Mouse (Mus musculus): Measurements from ENCODE around the gene E130308A19Rik. TPM values are rescaled to one million over a fixed set of nuclear protein-coding genes. Genes with fewer than 3 reads are reported as not detected.

Gene E130308A19Rik
- polyA plus RNA-seq, 1 experiment from 2014 or later, result 35.2 TPM

- H3K4me2 ChIP-seq, result no peak overlapping the region
- H3K9me3 ChIP-seq, result no peaks in the 10 kb centered on the region
- H3K36me3 ChIP-seq, result peaks cover 13% of the 10 kb centered on the region
- no peak overlapping the region for H3K27ac ChIP-seq
- ATAC-seq (ENCODE audit: insufficient number of reproducible peaks, insufficient read depth, low FRiP score, low TSS enrichment, low read depth), result no peak
- no peak overlapping the region for H3K4me3 ChIP-seq (replicated peaks)
- no peak overlapping the region for H3K9ac ChIP-seq (replicated peaks)
- no peaks in the 10 kb centered on the region for H3K27me3 ChIP-seq
- peaks cover 3% of the 10 kb centered on the region; the same call in 1 of the 2 replicates for H3K4me1 ChIP-seq (replicated peaks)
- 84% methylated on average over 4 of the region's 4 CpGs for WGBS
Observed at GRCm38 (mm10) chr4:59686716-59687115, 60.7 kb downstream of the E130308A19Rik start.

- no peak for ATAC-seq (ENCODE audit: insufficient number of reproducible peaks, insufficient read depth, low FRiP score, low TSS enrichment, low read depth)
- no peaks in the 10 kb centered on the region for H3K4me1 ChIP-seq (replicated peaks)
- no peak overlapping the region for H3K4me2 ChIP-seq
- H3K27me3 ChIP-seq, result no peaks in the 10 kb centered on the region
- H3K9ac ChIP-seq (replicated peaks), result no peak overlapping the region
- H3K36me3 ChIP-seq, result peaks cover 13% of the 10 kb centered on the region
- no peak overlapping the region for H3K27ac ChIP-seq
- no peak overlapping the region for H3K4me3 ChIP-seq (replicated peaks)
- 89% methylated on average over 4 of the region's 4 CpGs for WGBS
- no peaks in the 10 kb centered on the region for H3K9me3 ChIP-seq
Observed at GRCm38 (mm10) chr4:59689055-59689454, 63.0 kb downstream of the E130308A19Rik start.

- Histone ChIP-seq H3K9ac (replicated peaks) (no peak overlapping the region), H3K4me3 (replicated peaks) (no peak overlapping the region), H3K9me3 (no peaks in the 10 kb centered on the region), H3K27me3 (no peaks in the 10 kb centered on the region), H3K27ac (no peak overlapping the region), H3K36me3 (peaks cover 13% of the 10 kb centered on the region), H3K4me1 (replicated peaks) (no peaks in the 10 kb centered on the region), H3K4me2 (no peak overlapping the region)
- WGBS, result 90% methylated on average over 4 of the region's 4 CpGs
- ATAC-seq (ENCODE audit: insufficient number of reproducible peaks, insufficient read depth, low FRiP score, low TSS enrichment, low read depth), result no peak
Observed at GRCm38 (mm10) chr4:59690145-59690544, 64.1 kb downstream of the E130308A19Rik start.

GRCm38 (mm10) chr4:59696846-59697245 is 70.8 kb downstream of the E130308A19Rik start:
- no peak overlapping the region for H3K4me2 ChIP-seq
- H3K27ac ChIP-seq, result no peak overlapping the region
- no peak overlapping the region for H3K4me3 ChIP-seq (replicated peaks)
- WGBS, result 42% methylated on average over 3 of the region's 3 CpGs
- H3K4me1 ChIP-seq (replicated peaks), result peaks cover 8% of the 10 kb centered on the region
- H3K9ac ChIP-seq (replicated peaks), result no peak overlapping the region
- ATAC-seq (ENCODE audit: insufficient number of reproducible peaks, insufficient read depth, low FRiP score, low TSS enrichment, low read depth), result no peak
- no peaks in the 10 kb centered on the region for H3K36me3 ChIP-seq
- H3K27me3 ChIP-seq, result no peaks in the 10 kb centered on the region
- H3K9me3 ChIP-seq, result no peaks in the 10 kb centered on the region

- 30% methylated on average over 3 of the region's 3 CpGs for WGBS
- Histone ChIP-seq H3K36me3 (no peaks in the 10 kb centered on the region), H3K4me2 (no peak overlapping the region), H3K4me3 (replicated peaks) (no peak overlapping the region), H3K9ac (replicated peaks) (no peak overlapping the region), H3K27ac (no peak overlapping the region), H3K4me1 (replicated peaks) (peaks cover 8% of the 10 kb centered on the region), H3K9me3 (no peaks in the 10 kb centered on the region), H3K27me3 (no peaks in the 10 kb centered on the region)
- ATAC-seq (ENCODE audit: insufficient number of reproducible peaks, insufficient read depth, low FRiP score, low TSS enrichment, low read depth), result 0 out of 2 replicates have a peak, but pooled peaks have one; percentile 37
Observed at GRCm38 (mm10) chr4:59697869-59698268, 71.9 kb downstream of the E130308A19Rik start.

- H3K4me2 ChIP-seq, result no peak overlapping the region
- WGBS, result 82% methylated on average over 4 of the region's 4 CpGs
- H3K9ac ChIP-seq (replicated peaks), result no peak overlapping the region
- H3K4me3 ChIP-seq (replicated peaks), result no peak overlapping the region
- no peak for ATAC-seq (ENCODE audit: insufficient number of reproducible peaks, insufficient read depth, low FRiP score, low TSS enrichment, low read depth)
- H3K9me3 ChIP-seq, result no peaks in the 10 kb centered on the region
- H3K4me1 ChIP-seq (replicated peaks), result peaks cover 8% of the 10 kb centered on the region
- no peaks in the 10 kb centered on the region for H3K36me3 ChIP-seq
- no peaks in the 10 kb centered on the region for H3K27me3 ChIP-seq
- no peak overlapping the region for H3K27ac ChIP-seq
Observed at GRCm38 (mm10) chr4:59699014-59699792, 73.2 kb downstream of the E130308A19Rik start.

GRCm38 (mm10) chr4:59709321-59709720 is 83.3 kb downstream of the E130308A19Rik start:
- ATAC-seq (ENCODE audit: insufficient number of reproducible peaks, insufficient read depth, low FRiP score, low TSS enrichment, low read depth), result no peak
- no peaks in the 10 kb centered on the region for H3K27me3 ChIP-seq
- H3K27ac ChIP-seq, result no peak overlapping the region
- no peaks in the 10 kb centered on the region for H3K36me3 ChIP-seq
- H3K9ac ChIP-seq (replicated peaks), result no peak overlapping the region
- no peak overlapping the region for H3K4me2 ChIP-seq
- no peaks in the 10 kb centered on the region for H3K9me3 ChIP-seq
- H3K4me1 ChIP-seq (replicated peaks), result peaks cover 31% of the 10 kb centered on the region
- WGBS, result 86% methylated on average over 5 of the region's 5 CpGs
- no peak overlapping the region for H3K4me3 ChIP-seq (replicated peaks)

- Histone ChIP-seq H3K9me3 (no peaks in the 10 kb centered on the region), H3K4me2 (no peak overlapping the region), H3K4me3 (replicated peaks) (no peak overlapping the region), H3K27ac (no peak overlapping the region), H3K9ac (replicated peaks) (no peak overlapping the region), H3K36me3 (no peaks in the 10 kb centered on the region), H3K27me3 (peaks cover 4% of the 10 kb centered on the region; the same call in 1 of the 2 replicates), H3K4me1 (replicated peaks) (peaks cover 35% of the 10 kb centered on the region)
- no peak for ATAC-seq (ENCODE audit: insufficient number of reproducible peaks, insufficient read depth, low FRiP score, low TSS enrichment, low read depth)
- 68% methylated on average over 8 of the region's 8 CpGs for WGBS
Observed at GRCm38 (mm10) chr4:59710736-59711389, 84.9 kb downstream of the E130308A19Rik start.

GRCm38 (mm10) chr4:59712451-59712850 is 86.4 kb downstream of the E130308A19Rik start:
- Histone ChIP-seq H3K36me3 (no peaks in the 10 kb centered on the region), H3K4me3 (replicated peaks) (no peak overlapping the region), H3K27me3 (peaks cover 4% of the 10 kb centered on the region; the same call in 1 of the 2 replicates), H3K4me2 (no peak overlapping the region), H3K9ac (replicated peaks) (no peak overlapping the region), H3K9me3 (no peaks in the 10 kb centered on the region), H3K27ac (no peak overlapping the region), H3K4me1 (replicated peaks) (peaks cover 42% of the 10 kb centered on the region)
- WGBS, result 56% methylated on average over 6 of the region's 6 CpGs
- ATAC-seq (ENCODE audit: insufficient number of reproducible peaks, insufficient read depth, low FRiP score, low TSS enrichment, low read depth), result no peak

- no peak overlapping the region for H3K27ac ChIP-seq
- 20% methylated on average over 2 of the region's 2 CpGs for WGBS
- H3K36me3 ChIP-seq, result no peaks in the 10 kb centered on the region
- H3K4me2 ChIP-seq, result no peak overlapping the region
- peaks cover 43% of the 10 kb centered on the region for H3K4me1 ChIP-seq (replicated peaks)
- no peak overlapping the region for H3K4me3 ChIP-seq (replicated peaks)
- no peak for ATAC-seq (ENCODE audit: insufficient number of reproducible peaks, insufficient read depth, low FRiP score, low TSS enrichment, low read depth)
- no peak overlapping the region for H3K9ac ChIP-seq (replicated peaks)
- no peaks in the 10 kb centered on the region for H3K9me3 ChIP-seq
- peaks cover 4% of the 10 kb centered on the region; the same call in 1 of the 2 replicates for H3K27me3 ChIP-seq
Observed at GRCm38 (mm10) chr4:59712955-59713354, 86.9 kb downstream of the E130308A19Rik start.

GRCm38 (mm10) chr4:59714472-59714871 is 88.5 kb downstream of the E130308A19Rik start:
- no peak overlapping the region for H3K9ac ChIP-seq (replicated peaks)
- no peaks in the 10 kb centered on the region for H3K36me3 ChIP-seq
- ATAC-seq (ENCODE audit: insufficient number of reproducible peaks, insufficient read depth, low FRiP score, low TSS enrichment, low read depth), result no peak
- H3K27me3 ChIP-seq, result peaks cover 4% of the 10 kb centered on the region; the same call in 1 of the 2 replicates
- H3K27ac ChIP-seq, result no peak overlapping the region
- H3K9me3 ChIP-seq, result no peaks in the 10 kb centered on the region
- WGBS, result 48% methylated on average over 6 of the region's 6 CpGs
- H3K4me2 ChIP-seq, result no peak overlapping the region
- no peak overlapping the region for H3K4me3 ChIP-seq (replicated peaks)
- peaks cover 43% of the 10 kb centered on the region for H3K4me1 ChIP-seq (replicated peaks)

Data from limb, embryonic 12.5 days (tissue).